Mouse (Mus musculus) stomach, postnatal 0 days (tissue): ENCODE results near the gene Nkpd1. TPM values are rescaled to one million over a fixed set of nuclear protein-coding genes. Genes with fewer than 3 reads are reported as not detected.

ENCODE experiments used
- ATAC-seq: fragments of 200-750 bp; cut with Nextera tagmentation; 2 replicates; pipeline ENCODE4 v1.8.0; 2017; ENCODE audit not compliant: low FRiP score, low TSS enrichment
- DNase-seq: peaks from one replicate; pipeline ENCODE4 v3.0.0-alpha.2; 2016; ENCODE audit warnings: low spot score
- H3K27ac ChIP-seq: fragments of 300-500 bp; sonication (generic); replicated peaks from 2 replicates; pipeline ENCODE4 v1.5.1; 2014; ENCODE audit warnings: mild to moderate bottlenecking, control low read depth
- H3K27me3 ChIP-seq: fragments of 300-500 bp; sonication (generic); 2 replicates; pipeline ENCODE4 v1.6.1; 2014; ENCODE audit warnings: low read length; ENCODE audit not compliant: control insufficient read depth, insufficient read depth
- H3K36me3 ChIP-seq: fragments of 300-500 bp; sonication (generic); 2 replicates; pipeline ENCODE4 v1.6.1; 2014; ENCODE audit warnings: low read length, mixed read lengths; ENCODE audit not compliant: control insufficient read depth, insufficient read depth
- H3K4me1 ChIP-seq: fragments of 300-500 bp; sonication (generic); replicated peaks from 2 replicates; pipeline ENCODE4 v1.6.1; 2014; ENCODE audit warnings: antibody characterized with exemption; ENCODE audit not compliant: control insufficient read depth, insufficient read depth
- H3K4me2 ChIP-seq: fragments of 300-500 bp; sonication (generic); replicated peaks from 2 replicates; pipeline ENCODE4 v1.6.1; 2014; ENCODE audit warnings: low read depth, mild to moderate bottlenecking, control low read depth, moderate library complexity
- H3K4me3 ChIP-seq: fragments of 300-500 bp; sonication (generic); 2 replicates; pipeline ENCODE4 v1.5.1; 2014; ENCODE audit warnings: low read depth, low read length, control low read depth
- H3K9ac ChIP-seq: fragments of 300-500 bp; sonication (generic); 2 replicates; pipeline ENCODE4 v1.6.1; 2014; ENCODE audit warnings: mild to moderate bottlenecking, low read length, control low read depth, mixed read lengths
- H3K9me3 ChIP-seq: fragments of 300-500 bp; sonication (generic); 2 replicates; pipeline ENCODE4 v1.6.1; 2016; ENCODE audit warnings: low read length; ENCODE audit not compliant: control insufficient read depth
- CTCF ChIP-seq: IDR thresholded peaks from 2 replicates; pipeline ENCODE4 v1.5.1; 2016; ENCODE audit warnings: antibody characterized with exemption, low read depth, mild to moderate bottlenecking, moderate library complexity
- EP300 ChIP-seq: optimal IDR thresholded peaks from 2 replicates; pipeline ENCODE3; 2016; ENCODE audit warnings: antibody characterized with exemption
- WGBS: fragments of 180-500 bp; shearing (Covaris S2); extraction: QIAGEN DNeasy Blood & Tissue Kit; methylation state at CpG from one replicate; pipeline ENCODE4 v1.1.7; 2014; 5-methylcytosine and 5-hydroxymethylcytosine counted together
- polyA plus RNA-seq: library from polyadenylated mRNA; unstranded; fragments of >200 nt; fragmentation: Nextera tagmentation; extraction: Ambion mirVana; gene quantifications from 2 replicates; pipeline ENCODE4 v1.2.1, GENCODE M21; 2015

The Nkpd1 gene
- polyA plus RNA-seq, 1 experiment from 2014 or later: 30.8 TPM

GRCm38 (mm10) chr7:19554168-19554567 is 36.5 kb downstream of the Nkpd1 start:
- Histone ChIP-seq H3K4me3 (no peak overlapping the region), H3K4me2 (no peak overlapping the region), H3K4me1 (peaks cover 4% of the 10 kb centered on the region), H3K36me3 (peaks cover 6% of the 10 kb centered on the region; the same call in 1 of the 2 replicates), H3K27ac (no peak overlapping the region), H3K27me3 (no peaks in the 10 kb centered on the region), H3K9ac (no peak overlapping the region), H3K9me3 (no peaks in the 10 kb centered on the region)
- no peak for TF ChIP-seq CTCF
- no peak for TF ChIP-seq EP300
- ATAC-seq (no peak), DNase-seq (no peak)
- 87% methylated on average over 1 of the region's 1 CpGs for WGBS

- Histone ChIP-seq H3K36me3 (peaks cover 6% of the 10 kb centered on the region; the same call in 1 of the 2 replicates), H3K9ac (no peak overlapping the region), H3K9me3 (no peaks in the 10 kb centered on the region), H3K4me3 (no peak overlapping the region), H3K4me1 (peaks cover 13% of the 10 kb centered on the region), H3K4me2 (no peak overlapping the region), H3K27ac (no peak overlapping the region; the same call in 1 of the 2 replicates), H3K27me3 (no peaks in the 10 kb centered on the region)
- 89% methylated on average over 2 of the region's 2 CpGs for WGBS
- ATAC-seq (no peak), DNase-seq (no peak)
- no peak for TF ChIP-seq EP300
- TF ChIP-seq CTCF: no peak
These were observed 39.4 kb downstream of the Nkpd1 start for GRCm38 (mm10) chr7:19557086-19557485.

GRCm38 (mm10) chr7:19557982-19558900 is 40.6 kb downstream of the Nkpd1 start:
- no peak for TF ChIP-seq CTCF
- no peak for TF ChIP-seq EP300
- Histone ChIP-seq H3K4me2 (peak overlapping the region; percentile 20), H3K27me3 (no peaks in the 10 kb centered on the region), H3K36me3 (peaks cover 3% of the 10 kb centered on the region; the same call in 1 of the 2 replicates), H3K27ac (peak overlapping the region; percentile 36; the same call in 1 of the 2 replicates), H3K9me3 (no peaks in the 10 kb centered on the region), H3K4me1 (peaks cover 15% of the 10 kb centered on the region), H3K9ac (no peak overlapping the region), H3K4me3 (no peak overlapping the region)
- ATAC-seq (peak; percentile 27; the same call in 1 of the 2 replicates), DNase-seq (no peak)
- 81% methylated on average over 6 of the region's 6 CpGs for WGBS

- H3K4me1 ChIP-seq: peaks cover 15% of the 10 kb centered on the region
- no peak for ATAC-seq
- no peaks in the 10 kb centered on the region for H3K36me3 ChIP-seq
- TF ChIP-seq CTCF: peak; percentile 66
- no peak for TF ChIP-seq EP300
- DNase-seq: no peak
- H3K9ac ChIP-seq: no peak overlapping the region
- no peaks in the 10 kb centered on the region for H3K27me3 ChIP-seq
- H3K4me3 ChIP-seq: no peak overlapping the region
- no peak overlapping the region for H3K27ac ChIP-seq
- peak overlapping the region; percentile 20 for H3K4me2 ChIP-seq
- no peaks in the 10 kb centered on the region for H3K9me3 ChIP-seq
- 39% methylated on average over 2 of the region's 2 CpGs for WGBS
These were observed 41.3 kb downstream of the Nkpd1 start for GRCm38 (mm10) chr7:19558965-19559364.

GRCm38 (mm10) chr7:19560491-19561260 is 43.0 kb downstream of the Nkpd1 start:
- Histone ChIP-seq H3K36me3 (peaks cover 8% of the 10 kb centered on the region), H3K4me2 (peak overlapping the region; percentile 94), H3K4me3 (peak overlapping the region; percentile 92), H3K9ac (peak overlapping the region; percentile 95), H3K27me3 (no peaks in the 10 kb centered on the region), H3K9me3 (no peaks in the 10 kb centered on the region), H3K27ac (peak overlapping the region; percentile 95), H3K4me1 (peaks cover 15% of the 10 kb centered on the region)
- peak; percentile 65 for DNase-seq
- WGBS: 11% methylated on average over 11 of the region's 11 CpGs
- TF ChIP-seq CTCF: no peak
- no peak for TF ChIP-seq EP300
- no peak for ATAC-seq
